Mouse (Mus musculus) bone marrow macrophage, adult 2 months (primary cell): Measurements from ENCODE around the gene Armcx1.
"Not testable (repeated sequence)": the region's sequence is repeated elsewhere in the genome, so short reads cannot be mapped to it uniquely, and the experiment has no call there.

Experiments used
- CTCF ChIP-seq: IDR thresholded peaks from 2 replicates; pipeline ENCODE4 v1.5.1; 2012; ENCODE audit warnings: low read depth, mild to moderate bottlenecking, low read length, moderate library complexity
- POLR2A ChIP-seq: IDR thresholded peaks from 2 replicates; pipeline ENCODE4 v1.6.1; 2012; ENCODE audit warnings: mild to moderate bottlenecking, low read depth, low read length, borderline replicate concordance

- TF ChIP-seq POLR2A, CTCF: not testable (repeated sequence)
These were observed 45.9 kb downstream of the Armcx1 start for GRCm38 (mm10) chrX:134763428-134764198.
